Mouse (Mus musculus) adrenal gland, adult (tissue): ENCODE measurements at regions not wholly inside any gene's neighbourhood (a gene's known extent, or its start where the extent isn't known, plus 50 kb on each side); places are given as distances from the start of the nearest gene placed in this dataset.

ENCODE experiments used
- DNase-seq, 2 experiments: peaks; one replicate each; pipeline ENCODE4 v3.0.0; 2022 to 2023; ENCODE audit warnings: low spot score in 1 of 2; ENCODE audit not compliant: inconsistent age in 2 of 2

GRCm38 (mm10) chr6:109370286-109370685 is 541.8 kb downstream of the Edem1 start:
- no peak for DNase-seq

- peak in 1 of 2 experiments; percentile 18 for DNase-seq
Measured at GRCm38 (mm10) chr6:109371931-109372330, 543.5 kb downstream of the Edem1 start.

- DNase-seq = no peak
Measured at GRCm38 (mm10) chr6:109387212-109387611, 558.8 kb downstream of the Edem1 start.

GRCm38 (mm10) chr6:109389781-109390180 is 561.3 kb downstream of the Edem1 start:
- DNase-seq = no peak

- no peak for DNase-seq
Measured at GRCm38 (mm10) chr6:109398690-109399089, 570.2 kb downstream of the Edem1 start.

GRCm38 (mm10) chr6:109419505-109420239 is 591.2 kb downstream of the Edem1 start:
- DNase-seq = no peak

GRCm38 (mm10) chr6:109433596-109433995 is 605.2 kb downstream of the Edem1 start:
- DNase-seq = no peak
